Mouse (Mus musculus) kidney, postnatal 25 days (tissue): ENCODE measurements around the gene Med12.
A peak's percentile ranks its signal among the peaks of the same experiment; 100 is the strongest.
"Not testable (repeated sequence)": the region's sequence is repeated elsewhere in the genome, so short reads cannot be mapped to it uniquely, and the experiment has no call there.

ENCODE experiments used
- DNase-seq, 2 experiments: peaks; one replicate each; pipeline ENCODE4 v3.0.0; 2021; ENCODE audit warnings: mixed read lengths in 2 of 2

Med12 gene

DNA sequence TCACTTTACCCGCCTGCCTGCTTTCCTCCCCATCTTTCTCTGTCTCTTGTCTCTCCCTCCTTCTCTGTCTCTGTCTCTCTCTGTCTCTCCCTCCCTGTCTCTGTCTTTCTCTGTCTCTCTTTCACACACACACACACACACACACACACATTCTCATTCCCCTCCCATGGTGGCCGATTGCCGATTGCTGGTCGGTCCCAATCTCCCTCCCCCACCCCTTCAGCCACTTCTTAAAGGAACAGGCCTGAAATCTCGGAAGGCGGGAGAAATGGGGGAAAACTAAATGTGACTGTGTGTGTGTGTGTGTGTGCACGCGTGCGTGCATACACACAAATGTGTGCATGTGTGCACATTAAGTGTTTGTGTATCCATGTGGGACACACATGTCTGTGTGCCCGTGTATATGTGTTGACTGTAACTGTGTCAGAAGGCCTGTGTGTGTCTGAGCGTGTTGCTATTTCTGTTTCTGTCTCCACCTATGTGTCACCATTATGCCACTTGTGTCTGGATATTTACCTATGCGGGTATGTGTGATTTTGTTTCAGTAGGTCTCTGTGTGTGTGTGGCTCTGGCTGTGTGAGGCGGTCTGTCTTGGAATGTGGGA, 26.7 kb downstream of the Med12 start:
- DNase-seq: no peak

DNA sequence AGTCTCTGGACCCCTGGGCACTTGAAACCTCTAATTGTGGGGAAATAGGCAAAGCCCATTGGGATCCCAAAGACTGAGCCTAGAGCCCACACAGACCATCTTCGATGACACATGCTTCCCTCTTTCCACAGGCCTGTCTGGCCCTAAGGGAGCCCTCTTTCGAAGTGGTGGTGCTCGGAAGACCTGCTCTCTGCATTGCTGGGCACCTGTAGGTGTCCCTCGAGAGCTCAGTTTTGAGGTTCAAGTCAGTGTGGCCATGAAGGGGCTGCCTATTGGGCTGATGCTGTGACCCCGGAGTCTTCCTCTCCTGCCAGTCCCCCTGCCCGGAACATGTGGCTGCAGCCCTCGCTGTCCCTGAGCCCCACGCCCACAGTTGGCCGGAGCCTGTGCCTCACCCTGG, 27.8 kb downstream of the Med12 start:
- no peak for DNase-seq

DNA sequence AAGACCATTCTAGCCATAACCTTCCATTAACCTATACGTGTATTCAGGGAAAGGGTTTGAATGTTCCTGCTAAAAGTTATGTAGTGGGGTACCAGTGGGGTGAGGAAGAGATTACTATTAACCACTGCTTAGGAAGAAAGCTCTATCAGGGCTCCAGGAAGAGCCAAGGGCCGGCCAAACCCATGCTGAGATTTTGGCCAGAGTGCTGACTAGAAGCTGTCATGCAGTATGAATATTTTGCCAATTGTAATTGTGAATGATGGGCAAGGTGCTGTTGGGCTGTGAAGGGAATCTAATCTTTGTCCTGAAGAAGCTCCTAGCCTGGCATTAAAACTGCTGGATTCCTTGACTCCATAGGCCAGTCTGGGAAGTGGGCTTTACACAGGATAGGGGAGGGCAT, 30.8 kb downstream of the Med12 start:
- no peak for DNase-seq

DNA sequence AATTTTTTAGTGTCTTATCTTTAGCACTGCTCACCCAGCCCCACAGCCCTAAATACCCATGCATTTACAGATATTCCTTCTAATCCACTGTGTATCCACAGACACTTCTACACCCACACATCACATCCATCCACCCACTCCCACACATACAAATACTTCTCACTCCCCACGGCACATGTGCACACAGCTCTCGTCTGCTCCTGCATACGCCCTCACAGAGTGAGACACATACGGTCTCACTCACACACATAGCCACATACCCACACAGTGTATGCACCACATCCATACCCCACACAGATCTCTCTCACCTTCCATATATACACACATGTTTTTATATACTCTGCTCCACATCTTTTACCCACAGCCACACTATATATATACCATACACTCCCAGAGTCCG, 35.5 kb downstream of the Med12 start:
- no peak for DNase-seq

- no peak for DNase-seq
Observed at GRCm38 (mm10) chrX:101313625-101314359, 40.0 kb downstream of the Med12 start.

- no peak for DNase-seq
Observed at GRCm38 (mm10) chrX:101319775-101320174, 45.9 kb downstream of the Med12 start.

DNA sequence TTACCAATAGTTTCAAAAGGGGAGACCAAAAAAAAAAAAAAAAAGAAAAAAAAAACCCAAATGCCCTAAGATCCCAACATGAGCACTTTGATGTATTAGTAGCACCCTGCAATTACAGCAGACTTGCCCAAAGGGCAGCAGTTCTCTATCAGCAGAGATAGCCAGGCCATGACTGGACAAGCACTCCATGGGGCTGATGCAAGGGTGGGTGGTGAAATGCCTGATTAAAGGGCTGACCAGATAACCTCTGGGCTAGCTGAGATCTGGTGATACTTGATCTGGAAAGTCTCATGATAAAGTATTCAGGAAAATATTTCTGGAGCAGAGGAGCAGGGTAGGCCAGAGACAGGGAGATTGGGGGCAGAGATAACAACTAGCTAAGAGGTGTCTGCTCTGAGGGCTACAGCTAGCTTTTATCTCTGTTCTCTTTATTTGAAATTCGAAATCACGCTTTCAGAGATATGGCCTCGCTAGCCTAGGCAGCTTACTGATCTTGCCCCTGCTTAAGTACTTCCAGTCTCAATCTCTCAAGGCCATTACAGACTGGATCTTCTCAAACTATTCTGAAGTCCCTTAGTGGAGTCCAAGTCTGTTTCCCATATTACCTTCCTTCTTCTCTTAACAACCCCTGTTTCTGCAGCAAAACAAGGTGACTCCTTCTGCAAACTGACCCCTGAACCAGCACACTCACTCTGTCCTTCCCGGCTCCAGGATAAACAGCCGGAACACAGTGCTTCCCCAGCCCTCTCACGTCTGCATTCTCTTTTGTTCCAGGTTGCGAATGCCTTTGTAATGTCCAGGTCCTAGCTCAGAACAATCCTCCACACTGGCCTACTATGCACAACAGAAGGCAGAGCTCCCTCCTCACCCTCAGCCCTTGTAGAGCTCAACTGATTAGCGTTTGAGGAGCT, 52.4 kb downstream of the Med12 start:
- DNase-seq: no peak

- peak; percentile 51 to 68 for DNase-seq
Observed at GRCm38 (mm10) chrX:101329372-101330028, 55.7 kb downstream of the Med12 start.

GRCm38 (mm10) chrX:101332031-101332374, 58.2 kb downstream of the Med12 start:
- DNase-seq: peak in 1 of 2 experiments; percentile 48

DNA sequence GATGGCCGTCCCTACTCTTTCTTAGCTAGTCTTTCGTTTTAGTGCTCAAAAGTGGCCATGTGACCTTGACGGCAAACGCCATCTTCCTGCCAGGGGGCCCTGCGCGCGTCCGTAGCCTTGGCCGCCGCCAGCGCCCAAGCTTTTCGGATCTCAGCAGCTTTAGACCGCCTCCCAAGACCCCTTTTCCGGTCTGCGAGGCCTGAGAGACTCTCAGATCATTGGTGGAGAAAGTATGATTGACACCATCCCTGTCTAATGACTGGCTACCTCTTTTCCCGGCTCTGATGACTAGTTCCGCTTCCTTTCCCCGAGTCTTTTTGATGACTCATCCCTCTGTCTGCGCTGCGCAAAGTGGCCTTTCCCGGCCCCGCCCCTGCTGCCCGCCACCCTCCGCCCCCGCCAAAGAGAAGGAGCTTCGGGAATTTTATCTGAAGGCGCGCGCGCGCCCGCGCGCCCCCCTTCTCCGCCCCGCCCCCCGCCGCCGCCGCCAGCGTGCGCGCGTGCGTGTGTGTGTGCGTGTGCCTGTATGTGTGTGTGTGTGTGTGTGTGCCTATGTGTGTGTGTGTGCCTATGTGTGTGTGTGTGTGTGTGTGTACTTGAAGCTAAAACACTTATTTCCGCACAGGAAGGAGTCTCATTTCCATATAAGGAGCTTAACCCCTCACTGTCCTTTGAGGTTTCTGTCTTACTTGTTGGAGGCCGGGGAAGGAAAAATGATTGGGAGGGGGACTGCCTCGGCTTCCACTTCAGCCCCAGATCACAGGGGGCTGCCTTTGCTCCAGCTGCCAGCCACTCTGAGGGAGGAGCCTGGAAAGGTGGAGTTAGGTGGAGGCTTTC, 58.8 kb downstream of the Med12 start:
- peak; percentile 80 to 94 for DNase-seq

GRCm38 (mm10) chrX:101334606-101335005, 60.8 kb downstream of the Med12 start:
- peak in 1 of 2 experiments; percentile 31 for DNase-seq

DNA sequence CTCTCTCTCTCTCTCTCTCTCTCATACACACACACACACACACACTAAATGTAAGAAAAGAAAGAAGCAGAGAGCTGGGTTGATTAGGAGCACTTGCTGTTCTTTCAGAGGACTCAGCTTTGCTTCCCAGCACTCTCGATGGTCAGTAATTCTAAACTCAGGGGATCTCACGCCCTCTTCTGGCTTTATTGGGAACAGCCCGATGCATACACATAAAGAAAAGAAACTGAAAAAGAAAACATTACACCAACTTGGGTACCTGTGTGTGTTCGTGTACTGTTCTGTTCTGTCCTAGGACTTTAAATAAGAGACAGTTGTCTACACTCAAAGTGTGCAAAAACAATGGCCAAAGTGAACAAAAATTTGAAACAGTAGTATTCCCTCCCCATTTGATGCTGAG, 64.8 kb downstream of the Med12 start:
- no peak for DNase-seq

GRCm38 (mm10) chrX:101342837-101343236, 69.0 kb downstream of the Med12 start:
- not testable (repeated sequence) for DNase-seq

GRCm38 (mm10) chrX:101345456-101345855, 71.6 kb downstream of the Med12 start:
- no peak for DNase-seq

DNA sequence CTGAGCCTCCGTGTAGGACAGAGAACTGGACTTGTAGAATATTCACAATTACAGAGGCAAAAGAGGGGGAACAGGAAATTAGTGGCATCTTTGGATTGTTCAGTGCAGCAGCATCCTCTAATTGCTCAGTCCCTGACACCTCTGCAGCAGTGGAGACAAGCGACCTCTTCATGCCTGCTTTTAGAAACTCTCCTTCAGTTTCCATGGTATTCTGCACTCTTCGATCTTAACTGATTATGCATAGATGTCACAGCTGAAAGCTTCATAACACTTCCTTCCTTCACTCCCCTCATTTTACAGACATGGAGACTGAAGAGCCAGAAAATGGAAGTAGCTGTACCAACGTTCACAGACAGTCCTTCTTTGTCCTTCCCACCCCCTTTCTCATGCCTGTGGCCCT, 72.6 kb downstream of the Med12 start:
- no peak for DNase-seq
